Mouse (Mus musculus) cerebellum, adult 9-10 months (tissue): ENCODE measurements around the gene Actrt3.

Experiments
- DNase-seq: peaks from one replicate; pipeline ENCODE4 v3.0.0; 2022

Gene Actrt3

DNA sequence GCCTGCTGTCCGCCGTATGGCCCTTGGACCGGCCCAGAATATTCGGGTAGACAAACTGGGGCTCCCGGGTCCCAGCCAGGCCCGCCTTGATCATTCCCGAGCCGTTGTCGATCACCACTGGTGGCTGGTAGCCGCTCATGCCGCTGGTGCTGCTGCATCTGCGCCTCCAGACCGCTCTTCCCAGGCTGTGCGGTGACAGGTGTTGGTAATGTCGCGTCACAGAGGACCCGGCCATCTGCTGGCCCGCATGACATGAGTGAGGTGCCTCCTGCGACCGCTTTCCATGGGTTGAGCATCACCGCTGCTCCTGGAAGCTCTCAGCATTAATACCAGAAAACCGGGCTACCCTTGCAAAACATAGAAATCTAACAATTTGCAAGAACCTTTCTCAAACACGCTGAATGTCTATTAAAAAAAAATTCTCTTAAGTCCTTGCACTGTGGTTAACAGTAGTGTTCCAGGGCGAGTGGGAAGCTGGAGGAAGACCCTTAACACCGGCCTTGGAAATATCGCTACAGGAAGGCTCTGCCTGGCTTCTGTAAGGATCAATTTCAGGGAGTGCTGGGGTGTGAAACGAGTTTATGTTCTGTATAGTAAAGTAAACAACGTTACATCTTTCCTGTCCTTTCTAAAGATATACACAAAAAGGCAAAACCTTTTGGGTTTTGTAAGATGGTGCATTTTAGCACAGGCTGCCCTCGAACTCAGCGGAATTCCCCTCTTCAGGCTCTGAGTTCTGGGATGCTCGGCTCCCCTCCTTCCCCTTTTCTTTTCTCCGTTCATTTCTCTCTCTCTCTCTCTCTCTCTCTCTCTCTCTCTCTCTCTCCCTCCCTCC is at the start of gene Actrt3:
Gene Actrt3, minus strand, starts transcription at position 229 of the 835 bp plus-strand sequence.
- peak; percentile 82 for DNase-seq

- DNase-seq: no peak
Measured at GRCm38 (mm10) chr3:30648466-30648865, 48.7 kb upstream of the Actrt3 start.

DNA sequence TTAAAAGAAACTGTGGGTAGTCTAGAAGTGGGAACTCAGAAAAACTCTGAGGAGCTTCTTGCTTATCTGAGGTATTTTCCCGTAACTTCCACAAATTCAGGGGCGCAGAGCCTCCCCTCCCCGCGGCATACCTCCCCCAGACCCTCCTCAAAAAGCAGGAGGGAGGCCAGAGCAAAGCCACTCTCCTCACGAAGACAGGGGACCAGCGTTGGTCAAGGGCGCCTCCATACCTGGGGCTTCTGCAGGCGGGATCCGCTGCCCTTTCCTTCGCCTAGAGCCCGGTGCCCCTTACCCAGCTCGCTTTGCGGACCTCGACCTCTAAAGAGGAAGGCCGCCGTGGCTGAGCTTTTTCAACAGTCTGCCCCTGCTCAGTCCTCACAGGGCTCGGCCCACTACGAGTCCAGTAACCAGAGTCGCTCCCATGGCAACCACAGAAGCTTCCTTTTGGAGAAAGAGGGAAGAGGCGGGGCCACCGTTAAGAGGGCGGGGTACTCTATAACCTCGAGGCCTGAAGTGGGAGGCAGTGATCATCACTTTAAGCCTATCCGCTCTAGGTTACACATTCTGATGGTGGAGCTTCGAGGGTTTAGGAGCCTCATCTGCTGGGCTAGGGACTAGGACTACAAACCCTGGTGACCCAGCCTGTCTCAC is 47.8 kb upstream of the Actrt3 start, which contains the start of gene Lrrc34:
Gene Lrrc34, minus strand, starts transcription at position 430 of the 651 bp plus-strand sequence.
- DNase-seq: no peak

- DNase-seq: no peak
Measured at GRCm38 (mm10) chr3:30646761-30647160, 47.0 kb upstream of the Actrt3 start.

DNA sequence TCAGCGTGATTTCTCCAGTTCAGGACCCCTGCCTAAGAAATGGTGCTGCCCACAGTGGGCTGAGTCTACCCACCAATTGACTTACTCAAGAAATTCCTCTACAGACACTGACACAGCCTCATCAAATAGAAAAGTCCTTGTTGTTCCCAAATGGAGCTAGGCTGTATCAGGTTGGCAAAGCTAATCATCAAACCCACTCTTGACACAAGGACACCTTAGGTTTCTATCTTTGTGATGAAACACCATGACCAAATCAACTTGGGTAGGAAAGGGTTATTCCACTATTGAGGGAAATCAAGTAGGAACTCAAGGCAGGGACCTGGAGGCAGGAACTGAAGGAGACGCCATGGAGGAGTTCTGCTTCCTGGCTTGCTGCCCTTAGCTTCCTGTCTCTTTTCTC is 44.5 kb upstream of the Actrt3 start, which contains the start of gene Lrriq4:
Gene Lrriq4, plus strand, starts transcription at position 301 of the 400 bp plus-strand sequence.
- no peak for DNase-seq

GRCm38 (mm10) chr3:30635629-30636028 is 35.9 kb upstream of the Actrt3 start:
- no peak for DNase-seq

- no peak for DNase-seq
Measured at GRCm38 (mm10) chr3:30633681-30634080, 33.9 kb upstream of the Actrt3 start.

DNA sequence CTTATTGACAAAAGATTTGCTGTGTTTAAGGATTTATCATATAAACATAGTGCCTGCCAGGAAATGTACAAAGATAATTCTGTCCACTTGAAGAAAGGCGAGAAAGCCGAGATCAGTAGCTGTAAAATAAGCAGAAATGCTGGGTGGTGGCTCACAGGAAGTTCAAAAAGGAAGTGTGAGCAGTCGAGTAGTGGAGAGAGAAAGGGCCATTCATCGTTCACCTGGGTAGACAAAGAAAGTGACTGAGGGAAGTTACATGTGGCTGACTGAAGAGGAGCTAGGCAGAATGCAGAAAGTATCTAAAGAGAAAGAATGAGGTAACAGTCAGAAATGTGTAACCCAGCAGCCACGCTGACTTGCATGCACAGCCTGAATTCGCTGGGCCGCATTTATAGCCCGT is 20.4 kb upstream of the Actrt3 start:
- no peak for DNase-seq

GRCm38 (mm10) chr3:30610930-30611329 is 11.2 kb upstream of the Actrt3 start:
- no peak for DNase-seq

GRCm38 (mm10) chr3:30608999-30609398 is 9.3 kb upstream of the Actrt3 start:
- DNase-seq: no peak

DNA sequence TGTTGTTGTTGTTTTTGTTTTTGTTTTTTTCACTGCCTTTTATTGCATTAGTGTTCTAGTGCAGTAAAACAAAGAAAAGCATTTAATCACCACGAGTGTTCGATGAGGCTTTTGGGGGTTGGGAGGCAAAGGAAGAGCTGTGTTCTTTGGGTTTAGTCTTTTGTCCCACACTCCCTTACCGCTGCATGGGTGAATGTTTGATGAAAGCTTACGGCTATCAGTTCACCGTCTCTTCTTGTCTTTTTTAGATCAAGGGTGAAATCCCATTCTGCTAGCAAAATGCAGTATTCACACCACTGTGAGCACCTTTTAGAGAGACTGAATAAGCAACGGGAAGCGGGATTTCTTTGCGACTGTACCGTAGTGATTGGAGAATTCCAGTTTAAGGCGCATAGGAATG is 3.5 kb upstream of the Actrt3 start:
- DNase-seq: peak; percentile 42

DNA sequence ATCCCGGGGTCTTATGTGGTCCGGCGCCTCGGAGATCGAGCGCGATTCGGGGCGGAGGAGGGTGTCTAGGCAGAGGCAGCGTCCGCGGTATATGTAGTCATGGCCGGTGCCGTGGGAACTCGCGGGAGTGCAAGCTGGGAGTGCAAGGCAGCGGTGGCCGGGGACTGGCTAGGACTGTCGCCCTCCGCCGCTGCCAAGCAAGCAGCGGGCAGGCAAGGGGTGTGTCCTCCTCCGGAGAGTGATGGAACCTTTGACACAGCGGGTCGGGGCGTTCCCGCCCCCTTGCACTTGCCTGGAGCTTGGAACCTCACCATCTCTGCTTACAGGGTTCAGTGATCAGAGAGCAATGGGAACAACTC is 3.0 kb upstream of the Actrt3 start:
- DNase-seq: no peak

DNA sequence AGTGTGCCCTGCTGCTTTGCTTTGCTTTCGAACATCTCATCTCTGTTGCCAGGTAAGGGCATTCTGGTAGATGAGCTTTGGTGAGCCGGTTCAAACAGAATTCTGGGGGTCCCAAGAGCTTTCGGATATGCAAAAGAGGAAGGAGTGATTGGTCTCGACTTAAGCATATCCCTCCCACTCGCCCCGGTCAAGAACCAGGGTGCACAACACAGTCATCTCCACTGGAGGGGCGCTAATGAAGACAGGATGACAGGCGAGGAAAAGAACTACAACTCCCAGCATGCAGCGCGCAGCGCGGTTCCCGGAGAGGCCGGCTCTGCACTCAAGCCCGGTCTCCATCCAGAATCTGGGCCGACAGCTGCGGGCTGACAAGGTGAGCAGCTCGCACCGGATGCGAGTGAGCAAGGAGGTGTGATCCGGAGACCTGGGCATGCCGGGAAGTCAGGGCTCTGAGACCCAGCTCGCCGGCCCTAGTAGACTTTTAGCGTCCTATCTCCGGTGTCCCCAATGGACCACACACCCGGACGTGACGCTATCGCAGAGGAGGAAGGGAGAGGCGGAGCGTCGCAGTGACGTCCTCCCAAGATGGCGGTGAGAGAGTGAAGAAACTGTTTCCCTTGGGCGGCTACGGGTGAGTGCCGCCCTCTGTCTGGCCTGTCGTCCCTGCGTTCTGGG is 2.5 kb upstream of the Actrt3 start, which contains the start of gene Mynn:
Gene Mynn, plus strand, starts transcription at position 1 of the 675 bp plus-strand sequence.
- peak; percentile 98 for DNase-seq

GRCm38 (mm10) chr3:30601610-30602064 is 1.9 kb upstream of the Actrt3 start:
- no peak for DNase-seq

DNA sequence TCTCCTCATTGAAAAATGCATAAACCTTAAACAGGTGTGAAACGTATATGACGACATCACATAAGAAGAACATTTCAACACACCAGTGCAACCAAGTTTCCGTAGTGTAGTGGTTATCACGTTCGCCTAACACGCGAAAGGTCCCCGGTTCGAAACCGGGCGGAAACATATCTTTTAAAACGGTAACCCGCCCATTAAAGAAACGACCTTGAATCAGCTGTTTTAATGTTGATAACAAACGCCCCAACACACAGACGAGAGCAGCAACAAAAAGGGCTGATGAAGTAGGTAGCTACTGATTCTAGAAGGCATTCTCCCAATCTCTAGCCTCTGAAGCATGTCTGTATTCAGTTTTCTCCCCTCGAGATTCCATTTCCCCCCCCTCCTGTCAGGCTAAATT is 1.4 kb upstream of the Actrt3 start:
- DNase-seq: peak; percentile 95

- DNase-seq: no peak
Measured at GRCm38 (mm10) chr3:30600717-30601116, 978 bp upstream of the Actrt3 start.

- no peak for DNase-seq
Measured at GRCm38 (mm10) chr3:30597271-30597670, 2.5 kb downstream of the Actrt3 start.

DNA sequence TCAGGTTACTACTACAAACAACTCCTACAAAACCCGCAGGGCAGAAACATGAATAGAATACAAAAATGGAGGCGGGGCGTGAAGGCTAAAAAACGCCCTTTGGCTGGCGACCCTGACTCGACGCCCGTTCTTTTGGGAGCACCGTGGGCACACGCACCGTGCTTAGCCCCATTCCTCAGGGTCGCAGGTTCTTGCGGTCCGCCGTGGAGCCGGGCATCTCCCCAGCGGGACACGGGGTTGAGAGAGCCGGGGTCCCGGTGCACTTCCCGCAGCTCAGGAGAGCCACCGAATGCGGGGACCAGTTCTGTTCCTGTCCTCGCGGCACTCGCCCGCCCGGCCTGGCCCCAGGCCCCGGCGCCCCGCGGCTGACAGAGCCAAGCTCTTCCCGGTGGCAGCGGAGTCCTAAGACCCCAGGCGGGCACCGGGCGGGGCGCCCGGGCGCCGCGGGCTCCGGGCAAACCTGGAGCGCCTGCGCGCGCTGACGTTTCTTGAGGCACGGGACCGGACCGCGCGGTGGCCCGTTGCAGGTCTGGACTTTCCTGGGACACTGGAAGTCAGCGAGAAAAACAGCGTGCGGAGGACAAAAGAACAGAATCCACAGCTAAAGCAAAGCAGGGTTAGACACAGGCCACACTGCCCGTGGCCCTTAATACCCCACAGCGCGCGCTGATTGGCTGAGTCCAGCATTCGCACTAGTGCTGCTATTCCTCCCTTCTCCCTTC is 4.5 kb downstream of the Actrt3 start:
- DNase-seq: peak; percentile 60

- peak; percentile 24 for DNase-seq
Measured at GRCm38 (mm10) chr3:30593719-30594485, 5.8 kb downstream of the Actrt3 start.

DNA sequence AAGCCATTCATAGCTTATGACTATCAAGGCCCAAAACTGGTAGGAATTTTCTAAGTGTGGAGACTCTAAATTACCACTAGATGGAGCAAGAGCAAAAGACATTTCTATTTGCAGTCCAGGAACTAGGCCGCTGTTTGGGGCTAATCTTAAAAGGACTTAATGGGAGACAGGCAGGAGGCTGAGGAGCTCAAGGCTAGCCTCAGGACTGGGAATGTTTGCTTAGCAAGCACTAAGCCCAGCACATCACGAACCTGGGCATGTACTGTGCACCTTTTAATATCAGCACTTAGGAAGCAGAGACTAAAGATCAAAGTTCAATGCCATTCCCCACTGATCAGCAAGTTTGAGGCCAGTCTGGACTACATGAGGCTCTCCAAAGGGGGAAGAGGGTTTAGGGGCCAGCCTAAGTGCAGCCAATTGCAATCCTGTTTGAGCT is 7.3 kb downstream of the Actrt3 start:
- peak; percentile 74 for DNase-seq

- no peak for DNase-seq
Measured at GRCm38 (mm10) chr3:30588865-30589264, 10.9 kb downstream of the Actrt3 start.

GRCm38 (mm10) chr3:30573549-30573948 is 26.2 kb downstream of the Actrt3 start:
- DNase-seq: no peak
